Mouse (Mus musculus) myocyte (in vitro differentiated cells): ENCODE measurements at regions not wholly inside any gene's neighbourhood (a gene's known extent, or its start where the extent isn't known, plus 50 kb on each side); places are given as distances from the start of the nearest gene placed in this dataset.

Experiments used
- CEBPB ChIP-seq: IDR thresholded peaks from 2 replicates; pipeline ENCODE4 v1.6.1; 2011; ENCODE audit warnings: mild to moderate bottlenecking, moderate library complexity; ENCODE audit not compliant: poor library complexity, insufficient read depth, severe bottlenecking
- E2F4 ChIP-seq: IDR thresholded peaks from one replicate; pipeline ENCODE4 v1.6.1; 2011; ENCODE audit warnings: mild to moderate bottlenecking, control low read depth, moderate library complexity; ENCODE audit not compliant: insufficient read depth
- MYOG ChIP-seq, 3 experiments: IDR thresholded peaks; one replicate each; pipeline ENCODE4 v1.6.1; 2011; ENCODE audit warnings: control low read depth in 2 of 3, low read depth in 2 of 3, mild to moderate bottlenecking in 2 of 3; ENCODE audit not compliant: insufficient read length in 2 of 3, control insufficient read depth in 1 of 3, insufficient read depth in 1 of 3
- POLR2A ChIP-seq: IDR thresholded peaks from one replicate; pipeline ENCODE4 v1.6.1; 2011; ENCODE audit warnings: low read depth, mild to moderate bottlenecking, control low read depth, moderate library complexity; ENCODE audit not compliant: insufficient read length
- POLR2AphosphoS2 ChIP-seq: IDR thresholded peaks from one replicate; pipeline ENCODE4 v1.6.1; 2011; ENCODE audit warnings: low read depth, control low read depth; ENCODE audit not compliant: insufficient read length
- REST ChIP-seq: IDR thresholded peaks from one replicate; pipeline ENCODE4 v1.6.1; 2011; ENCODE audit warnings: mild to moderate bottlenecking, control low read depth, moderate library complexity; ENCODE audit not compliant: insufficient read depth, insufficient read length
- SRF ChIP-seq: IDR thresholded peaks from one replicate; pipeline ENCODE4 v1.6.1; 2011; ENCODE audit warnings: low read depth; ENCODE audit not compliant: control insufficient read depth, insufficient read length
- TCF12 ChIP-seq: IDR thresholded peaks from one replicate; pipeline ENCODE4 v1.6.1; 2011; ENCODE audit warnings: mild to moderate bottlenecking, control low read depth; ENCODE audit not compliant: poor library complexity, insufficient read depth, severe bottlenecking
- USF1 ChIP-seq: IDR thresholded peaks from one replicate; pipeline ENCODE4 v1.6.1; 2011; ENCODE audit warnings: low read depth, mild to moderate bottlenecking, control low read depth, moderate library complexity

DNA sequence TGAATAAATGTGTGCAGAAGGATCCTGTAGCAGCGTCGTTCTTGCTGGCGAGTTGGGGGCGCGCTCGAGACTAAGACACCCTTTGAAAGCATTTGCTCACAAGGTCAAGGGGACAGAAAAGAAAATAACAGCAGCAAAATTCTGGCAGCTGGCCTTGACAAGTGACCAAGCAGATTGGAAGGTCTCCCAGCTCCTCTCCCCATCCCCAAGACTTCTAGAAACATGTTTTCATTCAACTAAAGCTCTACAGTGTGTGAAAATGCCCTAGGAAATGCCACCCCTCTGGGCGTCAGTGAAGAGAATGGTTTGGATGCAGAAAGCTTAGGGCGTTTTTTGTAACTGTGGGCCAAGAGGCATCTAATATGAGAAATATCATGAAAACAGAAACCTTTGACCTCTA lies 272.7 kb downstream of the Tbc1d1 start:
- TF ChIP-seq POLR2A (no peak), POLR2AphosphoS2 (no peak), MYOG (IDR thresholded peaks at IDR 0.05; ENCODE audit: control insufficient read depth in 1 of 3, insufficient read depth in 1 of 3, insufficient read length in 2 of 3, low read depth in 2 of 3) (no peak), CEBPB (no peak), REST (no peak), SRF (no peak), E2F4 (no peak), TCF12 (no peak), USF1 (no peak)
